Mouse (Mus musculus): ENCODE measurements around the gene Rrp9. TPM values are rescaled to one million over a fixed set of nuclear protein-coding genes. Genes with fewer than 3 reads are reported as not detected.

The Rrp9 gene
- total RNA-seq, 2 experiments from 2014 or later = 32.7 to 47.8 TPM

DNA sequence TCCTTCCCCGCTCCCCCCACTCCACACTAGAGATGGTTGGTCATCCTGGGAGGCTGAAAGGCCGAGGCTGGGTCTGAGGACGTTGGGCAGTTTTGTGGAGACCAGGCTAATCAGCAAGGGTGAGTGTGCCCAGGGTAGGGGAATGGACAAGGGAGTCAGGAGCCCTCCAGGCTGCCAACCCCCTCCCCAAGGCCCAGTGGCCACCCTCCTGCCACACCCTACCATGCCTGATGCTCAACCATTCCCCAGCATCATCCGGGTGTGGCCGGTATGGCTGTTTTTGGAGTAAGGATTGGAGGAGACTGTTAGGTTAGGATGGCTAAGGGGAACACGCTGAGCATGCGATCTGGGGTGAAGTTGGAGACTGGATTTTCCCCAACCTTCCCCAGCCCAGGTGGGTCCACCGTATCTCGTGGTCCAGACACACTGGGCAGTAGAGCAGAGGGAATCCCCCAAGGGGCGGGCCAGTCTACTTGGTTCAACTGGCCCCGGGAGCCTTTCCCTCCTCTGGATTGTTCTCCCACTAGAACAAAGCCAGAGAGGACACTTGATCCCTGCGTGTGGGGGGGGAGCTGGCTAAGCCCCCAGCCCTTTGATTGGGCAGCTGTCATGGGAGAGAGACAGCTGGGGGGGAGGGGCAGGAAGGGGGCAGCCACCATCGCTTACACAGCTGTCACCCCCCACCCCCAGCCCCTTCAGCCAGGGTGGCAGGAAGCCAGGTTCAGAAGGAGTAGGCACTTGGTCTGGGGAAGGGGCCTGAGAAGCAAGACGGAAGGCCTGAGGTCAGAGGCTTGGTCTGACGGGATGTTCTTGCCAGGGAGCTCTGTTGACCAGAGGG, 19.2 kb upstream of the Rrp9 start:
- DNase-seq (ENCODE audit: low spot score in 2 of 2) = no peak

DNA sequence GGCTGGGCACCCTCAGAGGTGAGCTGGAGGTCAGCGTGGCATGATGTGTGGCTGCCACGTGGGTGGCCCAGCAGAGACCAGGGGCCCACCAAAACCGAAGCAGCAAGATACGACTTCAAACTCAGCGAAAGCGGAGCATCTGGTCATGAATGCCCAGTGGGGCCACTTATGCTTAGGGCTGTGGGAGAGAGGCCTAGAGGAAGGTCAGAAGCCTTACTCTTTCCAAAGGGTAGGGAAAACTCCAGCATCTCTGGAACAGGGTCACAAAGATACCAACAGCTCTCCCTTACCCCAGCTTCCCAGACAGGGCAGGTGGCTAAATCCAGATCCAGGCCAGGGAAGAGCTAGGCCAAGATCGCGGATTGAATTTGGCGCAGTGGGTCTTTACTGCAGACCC, 18.6 kb upstream of the Rrp9 start:
- DNase-seq (ENCODE audit: low spot score in 2 of 2) = no peak

DNA sequence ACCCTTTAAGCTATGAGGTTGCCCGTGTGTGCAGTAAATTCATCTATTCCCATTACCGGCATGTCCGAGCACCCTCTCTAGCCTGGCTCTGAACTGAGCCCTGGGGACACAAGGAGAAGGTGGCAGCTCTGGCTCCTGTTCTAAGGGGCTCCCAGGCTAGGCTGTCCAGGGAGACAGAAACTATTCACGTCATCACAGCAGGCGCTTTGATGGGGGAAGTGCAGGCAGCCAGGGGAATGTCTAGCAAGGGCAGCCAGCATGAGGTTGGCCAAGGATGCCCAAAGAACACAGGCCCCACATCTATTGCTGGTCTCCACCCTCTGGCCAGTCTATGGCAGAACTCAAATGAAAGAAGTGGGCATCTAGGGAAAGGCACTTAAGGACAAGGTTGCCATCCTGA, 17.8 kb upstream of the Rrp9 start:
- DNase-seq (ENCODE audit: low spot score in 2 of 2) = no peak

DNA sequence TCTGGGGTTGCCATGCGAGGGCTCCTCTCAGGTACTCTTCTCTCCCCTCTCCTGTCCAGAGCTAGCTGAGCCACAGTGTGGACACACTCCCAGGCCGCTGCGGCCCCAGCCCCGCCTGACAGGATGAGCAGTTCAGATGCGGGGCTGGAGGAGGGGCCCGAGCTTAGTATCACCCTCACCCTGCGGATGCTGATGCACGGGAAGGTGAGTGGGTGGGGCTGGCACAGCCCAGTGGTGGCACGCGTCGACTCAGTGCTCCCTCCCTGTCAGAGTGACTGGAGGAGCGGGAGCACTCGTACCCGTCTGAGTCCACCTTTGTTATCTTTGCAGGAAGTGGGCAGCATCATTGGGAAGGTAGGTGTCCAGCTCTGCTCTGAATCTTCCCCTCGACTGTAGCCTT, 15.8 kb upstream of the Rrp9 start:
- no peak for DNase-seq (ENCODE audit: low spot score in 2 of 2)

DNA sequence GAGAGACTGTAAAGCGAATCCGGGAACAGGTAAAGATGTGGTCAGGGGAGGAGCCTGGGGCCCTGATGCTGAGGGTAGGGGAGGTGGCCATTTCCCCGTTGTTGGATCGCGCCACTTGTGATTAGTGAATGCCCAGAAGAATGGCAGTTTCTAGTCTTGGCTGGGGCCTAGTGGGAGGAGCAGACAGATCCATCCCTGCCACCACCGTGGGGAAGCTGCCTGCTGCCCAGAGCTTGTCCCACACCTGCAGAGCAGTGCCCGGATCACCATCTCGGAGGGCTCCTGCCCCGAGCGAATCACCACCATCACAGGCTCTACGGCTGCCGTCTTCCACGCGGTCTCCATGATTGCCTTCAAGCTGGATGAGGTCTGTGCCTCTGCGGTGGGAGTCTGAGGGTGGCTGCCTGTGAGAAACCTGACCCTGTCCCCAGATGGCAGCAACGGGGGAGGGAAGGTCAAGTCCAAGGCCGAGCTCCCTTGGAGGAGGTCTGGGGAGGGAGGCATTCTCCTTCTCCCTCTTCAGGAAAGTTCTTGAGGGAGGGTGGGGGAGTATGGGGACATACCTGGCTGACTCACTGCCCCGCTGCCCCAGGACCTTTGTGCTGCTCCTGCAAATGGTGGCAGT, 15.2 kb upstream of the Rrp9 start:
- DNase-seq (ENCODE audit: low spot score in 2 of 2) = no peak

DNA sequence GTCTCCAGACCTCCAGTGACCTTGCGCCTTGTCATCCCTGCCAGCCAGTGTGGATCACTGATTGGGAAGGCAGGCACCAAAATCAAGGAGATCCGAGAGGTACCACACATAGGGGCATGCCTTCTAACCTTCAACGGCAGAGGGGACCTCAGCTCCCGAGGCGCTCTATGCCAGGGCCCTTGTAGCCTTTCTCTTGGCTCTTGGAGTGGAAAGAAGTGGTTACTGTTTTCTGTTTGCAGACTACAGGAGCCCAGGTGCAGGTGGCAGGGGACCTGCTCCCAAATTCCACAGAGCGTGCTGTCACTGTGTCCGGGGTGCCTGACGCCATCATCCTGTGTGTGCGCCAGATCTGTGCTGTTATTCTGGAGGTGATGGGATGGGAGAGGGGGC, 14.7 kb upstream of the Rrp9 start:
- DNase-seq (ENCODE audit: low spot score in 2 of 2) = no peak

DNA sequence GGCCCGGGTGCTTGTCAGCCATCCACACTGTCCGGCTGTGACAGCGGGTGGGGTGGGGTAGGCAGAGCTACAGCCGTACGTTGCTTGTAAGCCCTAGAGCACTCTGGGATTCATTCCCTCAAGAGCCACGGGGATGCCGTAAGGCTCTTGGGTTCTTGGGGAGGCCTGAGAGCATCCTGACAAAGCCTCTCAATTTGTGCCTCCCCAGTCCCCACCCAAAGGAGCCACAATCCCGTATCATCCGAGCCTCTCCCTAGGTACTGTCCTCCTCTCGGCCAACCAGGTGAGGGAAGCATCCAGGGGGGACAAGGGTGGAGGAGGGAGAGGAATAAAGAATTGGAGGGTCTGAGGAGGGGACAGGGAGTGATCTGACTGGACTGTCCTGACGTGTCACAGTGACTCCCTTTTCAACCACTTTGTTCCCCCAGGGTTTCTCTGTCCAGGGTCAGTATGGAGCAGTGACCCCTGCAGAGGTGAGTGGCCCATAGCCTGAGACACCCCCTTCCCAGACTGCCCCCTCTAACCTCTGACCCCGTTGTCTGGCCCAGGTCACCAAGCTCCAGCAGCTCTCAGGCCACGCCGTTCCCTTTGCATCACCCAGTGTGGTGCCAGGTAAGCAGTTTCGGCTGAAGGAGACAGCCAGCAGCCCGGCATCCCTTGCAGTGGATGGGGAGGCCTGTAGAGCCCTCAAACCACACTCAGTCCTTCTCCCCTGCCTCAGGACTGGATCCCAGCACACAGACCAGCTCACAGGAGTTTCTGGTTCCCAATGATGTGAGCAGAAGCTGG, 13.9 kb upstream of the Rrp9 start:
- no peak for DNase-seq (ENCODE audit: low spot score in 2 of 2)

DNA sequence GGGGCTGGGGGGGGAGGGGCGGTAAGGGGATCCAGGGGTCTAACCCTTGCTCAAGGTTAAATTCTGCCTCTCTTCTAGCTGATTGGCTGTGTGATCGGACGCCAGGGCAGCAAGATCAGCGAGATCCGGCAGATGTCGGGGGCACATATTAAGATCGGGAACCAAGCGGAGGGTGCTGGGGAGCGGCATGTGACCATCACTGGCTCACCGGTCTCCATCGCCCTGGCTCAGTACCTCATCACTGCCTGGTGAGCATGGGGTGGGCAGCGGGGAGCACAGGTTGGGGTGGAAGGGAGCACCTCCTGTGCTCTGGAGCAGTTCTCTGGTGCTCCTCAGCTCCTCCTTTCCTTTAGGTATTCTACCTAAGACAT, 13.3 kb upstream of the Rrp9 start:
- DNase-seq (ENCODE audit: low spot score in 2 of 2) = no peak

DNA sequence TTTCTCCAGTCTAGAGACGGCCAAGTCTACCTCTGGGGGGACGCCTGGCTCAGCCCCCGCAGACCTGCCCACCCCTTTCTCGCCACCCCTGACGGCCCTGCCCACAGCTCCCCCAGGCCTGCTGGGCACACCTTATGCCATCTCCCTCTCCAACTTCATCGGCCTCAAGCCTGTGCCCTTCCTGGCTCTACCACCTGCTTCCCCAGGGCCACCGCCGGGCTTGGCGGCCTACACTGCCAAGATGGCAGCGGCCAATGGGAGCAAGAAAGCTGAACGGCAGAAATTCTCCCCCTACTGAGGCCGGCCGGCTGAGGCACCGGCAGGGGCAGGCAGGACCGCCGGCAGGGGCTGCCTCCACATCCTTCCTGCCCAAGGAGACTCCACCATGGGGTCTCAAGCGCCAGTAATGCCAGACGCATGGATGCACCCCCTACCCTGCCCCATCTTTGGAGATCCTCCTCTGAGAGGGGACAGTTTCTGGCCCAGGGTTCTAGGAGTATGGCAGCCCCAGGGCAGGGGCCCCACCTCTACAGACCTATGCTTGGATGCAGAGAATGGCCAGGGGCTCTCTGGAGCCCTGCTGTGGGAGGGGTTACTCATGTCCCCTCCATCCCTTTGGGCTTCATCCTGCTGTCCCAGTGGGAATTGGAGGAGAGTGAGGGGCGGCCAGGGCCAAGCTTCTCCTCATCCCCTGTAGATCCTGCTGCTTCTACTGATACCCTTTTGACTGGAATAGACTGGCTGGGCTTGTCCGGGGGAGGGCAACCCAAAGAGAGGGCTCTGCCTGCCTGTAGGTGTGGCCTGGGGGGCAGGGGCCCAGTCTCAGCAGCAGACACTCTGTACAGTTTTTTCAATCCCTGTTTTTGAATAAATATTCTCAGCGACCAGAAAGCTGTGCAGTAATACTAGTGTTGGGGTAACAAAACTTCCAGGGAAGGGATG, 12.4 kb upstream of the Rrp9 start:
- DNase-seq (ENCODE audit: low spot score in 2 of 2) = no peak

DNA sequence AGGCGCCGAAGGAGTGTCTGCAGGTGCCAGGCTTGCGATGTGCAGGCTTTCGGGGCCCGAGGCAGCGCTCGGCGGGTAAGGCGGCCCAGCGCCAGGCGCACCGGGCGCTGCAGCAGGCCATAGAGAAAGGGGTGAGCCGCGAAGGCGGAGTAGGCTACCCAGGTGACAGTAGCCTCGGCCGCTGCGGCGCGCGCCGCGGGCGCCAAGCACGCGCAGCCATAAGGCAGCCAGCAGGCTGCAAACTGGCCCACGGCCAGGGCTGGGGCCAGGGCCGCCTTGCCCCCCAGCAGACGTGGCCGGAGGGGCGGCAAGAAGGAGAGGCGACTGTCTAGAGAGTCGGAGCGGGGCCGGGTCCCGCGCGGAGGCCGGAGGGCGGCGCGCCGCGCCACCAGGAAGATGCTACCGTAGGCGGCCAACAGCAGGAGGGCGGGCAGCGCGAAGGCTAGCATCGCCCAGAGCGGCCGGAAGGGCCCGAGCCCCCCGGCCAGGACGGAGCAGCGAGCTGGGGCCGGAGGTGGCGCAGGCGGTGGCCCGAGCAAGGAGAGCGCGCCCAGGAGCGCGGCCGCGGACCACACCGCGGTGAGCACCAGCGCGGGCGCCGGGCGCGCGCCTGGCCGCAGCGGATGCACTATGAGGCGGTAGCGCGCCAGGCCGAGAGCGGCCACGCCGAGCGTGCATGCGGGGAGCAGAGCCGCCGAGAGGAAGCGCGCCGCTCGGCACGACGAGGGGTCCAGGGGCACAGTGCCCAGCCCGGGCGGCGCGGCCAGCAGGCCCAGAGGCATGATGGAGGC, 10.8 kb upstream of the Rrp9 start:
- DNase-seq (ENCODE audit: low spot score in 2 of 2) = peak in 1 of 2 experiments; percentile 39

DNA sequence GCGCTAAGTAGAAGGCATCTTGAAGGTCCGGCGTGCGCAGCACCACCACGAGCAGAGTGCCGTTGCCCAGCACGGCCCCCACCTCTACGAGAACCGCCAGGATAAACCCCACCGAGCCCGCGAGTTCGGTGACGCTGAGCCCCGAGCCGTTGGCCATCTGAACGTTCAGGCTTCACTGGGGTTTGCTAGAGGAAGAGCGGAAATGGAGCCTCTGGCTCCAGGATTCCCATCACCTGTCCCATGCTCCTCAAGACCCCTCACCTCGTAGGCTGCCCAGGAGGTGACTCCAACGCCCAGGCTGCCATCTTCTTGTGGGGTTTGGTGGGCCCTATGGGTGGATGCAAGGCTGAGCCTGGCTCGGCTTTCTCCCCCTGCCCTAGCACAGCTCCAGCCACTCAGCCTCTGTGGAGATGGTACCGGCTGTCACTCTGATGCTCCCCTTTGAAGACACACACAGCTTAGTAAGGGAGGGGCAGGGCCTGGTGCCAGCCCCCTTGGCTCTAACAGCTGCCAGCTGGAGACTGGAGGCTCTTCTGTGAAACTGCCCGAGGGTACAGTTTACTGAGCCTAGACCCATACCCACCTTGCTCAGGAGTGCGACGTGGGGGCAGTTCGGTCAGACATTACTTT, 10.1 kb upstream of the Rrp9 start, which contains the start of gene Gpr62:
Gene Gpr62, minus strand, starts transcription at position 368 of the 630 bp plus-strand sequence.
- no peak for DNase-seq (ENCODE audit: low spot score in 2 of 2)

DNA sequence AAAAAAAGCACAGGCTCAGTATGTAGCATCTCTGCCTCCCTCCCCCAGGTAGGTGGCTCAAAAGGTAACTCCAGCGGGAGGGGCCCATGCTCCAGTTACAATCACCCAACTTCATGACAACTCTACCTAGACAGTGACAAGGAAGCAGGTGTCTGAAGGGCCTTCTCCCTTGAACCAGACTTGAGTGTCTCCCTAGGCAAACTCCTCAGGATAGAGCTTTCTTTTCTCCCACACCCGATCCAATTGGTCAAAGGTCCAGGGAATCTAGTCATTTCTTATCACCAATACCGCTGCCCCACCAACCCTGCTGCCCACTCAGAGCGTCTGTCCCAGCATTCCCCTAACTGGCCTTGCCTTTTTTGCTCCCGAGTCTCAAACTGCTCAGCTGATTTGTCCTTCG, 9.0 kb upstream of the Rrp9 start:
- no peak for DNase-seq (ENCODE audit: low spot score in 2 of 2)

DNA sequence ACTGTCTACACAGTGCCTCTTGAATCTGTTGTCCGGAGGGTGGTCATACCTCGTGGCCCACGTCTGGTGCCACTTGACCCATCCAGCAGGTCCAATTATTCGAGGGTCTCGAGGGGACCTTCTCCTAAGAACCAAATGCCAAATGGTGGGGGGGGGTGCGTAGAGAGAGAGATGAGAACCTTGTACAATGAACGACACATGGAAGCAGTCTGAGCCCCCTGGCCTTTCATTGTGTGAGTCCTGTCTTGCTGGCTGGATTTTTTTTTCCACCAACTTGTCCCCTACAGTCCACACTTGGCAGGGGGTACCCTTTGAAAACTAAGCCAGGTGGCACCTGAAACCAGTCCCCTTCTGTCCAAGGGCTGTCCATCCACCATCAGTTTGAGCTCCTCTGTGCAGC, 8.0 kb upstream of the Rrp9 start:
- DNase-seq (ENCODE audit: low spot score in 2 of 2) = no peak

DNA sequence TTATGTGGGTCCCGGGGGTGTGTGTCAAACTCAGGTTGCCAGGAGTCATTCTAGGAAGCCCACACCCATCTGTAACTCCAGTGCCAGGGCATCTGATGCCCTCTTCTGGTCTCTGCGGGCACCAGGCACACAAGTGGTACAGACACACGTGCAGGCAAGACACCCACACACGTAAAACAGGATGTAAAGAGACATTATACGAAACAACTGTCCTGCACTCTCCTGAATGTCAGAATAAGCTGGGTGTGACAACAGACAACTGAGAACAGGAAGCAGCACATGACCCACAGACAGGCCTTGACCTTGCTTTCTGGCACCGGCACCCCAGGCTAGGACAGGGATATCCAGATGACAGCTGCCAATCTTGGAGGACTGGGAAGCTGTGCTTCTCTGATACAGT, 6.4 kb upstream of the Rrp9 start:
- no peak for DNase-seq (ENCODE audit: low spot score in 2 of 2)

DNA sequence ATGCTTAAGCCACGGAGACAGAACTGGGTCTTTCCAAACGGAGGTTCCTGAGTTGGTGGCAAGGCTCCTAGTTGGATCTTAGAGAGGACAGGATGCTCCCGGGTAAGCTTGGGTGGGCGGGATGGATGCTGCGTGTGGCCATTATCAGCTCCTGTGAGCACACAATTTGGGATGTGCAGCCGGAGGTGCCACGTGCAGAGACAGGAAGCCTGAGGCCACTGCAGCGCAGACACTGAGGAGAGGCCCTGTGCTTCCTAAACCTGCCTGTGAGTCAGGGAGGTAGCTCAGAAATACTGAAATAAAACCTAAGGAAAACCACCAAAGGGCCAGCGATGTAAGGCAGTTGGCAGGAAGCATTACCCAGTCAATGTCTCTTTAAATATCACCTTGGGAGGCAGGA, 6.0 kb upstream of the Rrp9 start:
- DNase-seq (ENCODE audit: low spot score in 2 of 2) = no peak

DNA sequence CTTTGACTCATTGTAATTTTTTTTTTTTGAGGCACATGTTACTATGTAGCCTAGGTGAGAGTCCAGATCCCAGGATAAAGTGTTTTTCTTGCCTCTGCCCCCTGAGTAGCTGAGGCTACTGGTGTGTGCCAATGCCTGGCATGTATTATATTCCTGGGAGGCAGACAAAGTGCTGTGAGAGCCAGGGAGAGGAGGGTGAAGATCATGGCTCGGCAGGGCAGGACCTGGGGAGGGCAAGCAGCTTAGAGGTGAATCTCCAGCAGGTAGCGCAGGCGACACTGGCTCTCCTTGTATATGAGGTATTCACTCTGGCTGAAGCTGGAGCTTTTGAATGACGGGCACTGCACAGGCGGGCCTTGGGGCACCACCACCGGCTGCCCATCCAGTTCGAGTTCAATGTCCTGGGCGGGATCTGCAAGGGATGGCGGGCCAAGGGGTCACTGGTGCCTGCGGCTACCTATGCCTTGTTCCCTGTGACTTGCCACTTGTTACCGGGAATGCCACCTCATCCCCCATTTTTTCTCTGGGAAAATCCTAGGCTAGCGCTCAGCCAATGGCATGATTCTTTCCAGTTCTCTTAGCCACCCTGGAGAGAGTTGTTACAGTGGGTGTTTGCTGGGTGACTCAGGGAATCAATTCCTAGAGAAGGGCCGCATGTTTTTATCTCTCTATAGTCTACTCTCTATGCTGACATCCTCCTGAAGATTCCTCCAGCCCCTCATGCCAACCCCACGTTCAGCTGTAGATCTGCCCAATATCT, 4.6 kb upstream of the Rrp9 start:
- DNase-seq (ENCODE audit: low spot score in 2 of 2) = peak in 1 of 2 experiments; percentile 18

DNA sequence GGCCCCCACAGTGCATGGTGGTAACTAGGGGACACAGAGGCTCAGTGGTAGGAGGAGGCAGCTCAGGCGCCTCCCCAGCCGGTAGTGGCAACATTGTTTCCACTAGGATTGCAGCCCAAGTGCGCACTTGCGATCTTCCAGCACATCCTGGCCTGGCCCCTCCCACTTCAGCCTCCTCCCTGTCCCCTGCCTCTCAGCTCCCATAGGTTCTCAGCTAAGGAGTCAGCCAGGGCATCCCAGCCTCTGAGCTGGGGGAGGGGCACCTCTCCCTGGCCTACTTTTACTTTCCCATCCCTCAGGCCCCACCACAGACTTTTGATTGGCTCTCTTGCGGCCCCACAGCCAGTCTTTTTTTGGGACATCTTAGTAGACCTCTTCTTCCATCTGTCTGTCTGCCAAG, 3.9 kb upstream of the Rrp9 start:
- peak in 1 of 2 experiments; percentile 34 for DNase-seq (ENCODE audit: low spot score in 2 of 2)

DNA sequence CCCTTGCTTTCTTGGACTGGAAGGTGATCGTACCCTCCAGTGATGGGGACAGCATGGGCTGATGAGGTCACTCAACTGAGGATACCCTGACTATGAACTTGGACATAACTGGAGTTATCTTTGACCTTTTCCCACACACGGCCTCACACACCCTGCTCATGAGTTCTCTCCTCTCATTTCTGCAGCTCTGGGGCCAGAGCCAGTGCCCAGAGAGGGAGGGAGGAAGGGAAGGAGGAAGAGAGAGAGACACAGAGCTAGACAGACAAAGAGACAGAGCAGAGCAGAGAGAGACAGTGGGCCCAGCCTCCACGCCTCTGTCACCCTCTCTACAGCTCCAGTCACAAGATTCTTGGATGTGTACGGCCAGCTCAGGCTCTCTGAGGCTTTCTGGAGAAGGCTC, 3.4 kb upstream of the Rrp9 start:
- DNase-seq (ENCODE audit: low spot score in 2 of 2) = peak in 1 of 2 experiments; percentile 20

Measured in adrenal gland, adult 18-20 months (tissue).